Mouse (Mus musculus) kidney, postnatal 14 days (tissue): ENCODE data around the gene Ninl.
A peak's percentile ranks its signal among the peaks of the same experiment; 100 is the strongest.
"Not testable (repeated sequence)": the region's sequence is repeated elsewhere in the genome, so short reads cannot be mapped to it uniquely, and the experiment has no call there.

Experiments
- DNase-seq: peaks from one replicate; pipeline ENCODE4 v3.0.0; 2022; ENCODE audit warnings: mixed read lengths

Gene Ninl

DNA sequence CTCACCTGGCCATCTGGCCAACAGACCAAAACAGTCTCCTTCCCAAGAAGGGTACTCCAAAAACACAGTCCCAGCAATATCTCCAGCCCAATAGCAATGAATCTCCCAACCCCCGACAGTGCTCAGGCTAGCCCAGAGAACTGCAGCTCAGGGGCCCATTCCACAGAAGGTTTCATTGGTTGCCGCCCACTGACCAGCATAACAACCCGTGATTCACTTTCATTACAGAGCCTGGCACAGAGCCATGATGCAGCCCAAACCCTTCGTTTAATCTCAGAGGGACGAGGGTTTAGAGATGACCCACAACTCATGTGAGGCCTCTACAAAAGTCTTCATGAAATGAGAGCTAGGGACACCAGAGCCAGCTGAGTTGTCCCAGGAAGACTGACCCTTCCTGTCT, 90.4 kb downstream of the Ninl start:
- DNase-seq = no peak

DNA sequence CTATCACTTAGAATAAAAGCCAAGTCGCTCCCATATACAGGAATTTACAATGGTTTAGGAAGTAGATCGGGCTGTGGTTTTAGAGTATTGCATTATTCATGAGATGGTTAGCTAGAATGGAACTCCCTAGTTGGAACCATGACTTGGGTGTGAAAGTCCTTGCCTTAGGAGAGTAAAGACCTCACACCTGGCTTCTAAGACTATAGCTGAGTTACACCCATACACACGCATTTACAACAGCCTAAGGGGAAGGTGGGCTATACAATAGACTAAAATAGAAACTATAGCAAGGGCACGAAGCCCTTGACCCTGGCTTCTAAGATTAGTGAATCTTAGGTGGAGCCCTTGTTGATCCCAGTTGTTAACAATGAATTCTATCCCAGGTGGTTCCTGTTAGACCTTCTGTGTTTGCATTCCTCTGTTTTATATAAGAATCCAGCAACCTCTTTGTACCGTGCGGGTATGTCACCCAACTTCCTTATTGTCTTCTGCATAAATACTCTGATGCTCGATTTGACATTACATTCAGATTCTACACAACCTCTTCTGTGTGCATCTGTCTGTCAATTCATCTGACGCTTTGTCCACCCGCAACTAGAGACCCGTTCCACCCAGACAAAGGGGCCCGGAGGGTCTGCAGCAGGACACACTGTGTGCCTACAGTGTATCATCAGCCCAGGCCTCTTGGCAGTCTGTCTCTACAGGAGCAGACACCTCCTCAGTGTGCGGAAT, 91.1 kb downstream of the Ninl start:
- not testable (repeated sequence) for DNase-seq

DNA sequence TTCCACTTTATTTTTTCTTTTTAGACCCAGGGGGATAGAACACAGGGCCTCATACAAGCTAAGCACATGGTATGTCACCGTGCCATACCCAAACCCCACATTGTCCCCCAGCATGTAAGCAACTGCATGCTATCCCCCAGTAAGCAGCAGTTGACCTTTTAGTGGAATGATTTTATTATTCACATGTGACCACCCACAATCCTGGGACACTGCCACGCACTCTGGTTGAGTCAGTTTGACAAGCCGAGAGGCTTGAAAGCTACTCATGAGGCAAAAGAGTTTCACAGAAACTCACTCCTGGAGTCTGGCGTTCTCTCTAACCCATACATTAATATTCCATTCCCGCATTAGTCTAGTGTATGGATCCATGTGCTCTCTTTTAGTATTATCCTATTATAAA, 91.8 kb downstream of the Ninl start:
- DNase-seq = not testable (repeated sequence)

DNA sequence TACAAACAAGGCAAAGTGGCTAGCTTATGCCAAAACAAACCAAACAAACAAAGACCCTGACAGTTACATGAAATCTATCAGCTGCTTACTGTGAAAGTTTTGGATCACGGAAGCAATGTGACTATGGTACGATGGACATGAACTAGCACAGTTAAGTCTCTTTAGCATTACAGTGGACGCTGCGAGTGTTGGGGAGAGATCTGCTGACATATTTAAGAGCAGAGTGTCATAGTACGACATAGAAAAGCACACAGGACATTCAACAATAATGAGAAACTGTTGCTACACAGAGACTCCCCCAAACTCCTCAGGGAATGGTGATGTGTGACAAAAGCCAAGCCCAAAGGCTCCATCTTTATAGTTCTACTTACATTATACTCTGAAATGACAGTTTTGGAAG, 95.2 kb downstream of the Ninl start:
- DNase-seq = no peak

DNA sequence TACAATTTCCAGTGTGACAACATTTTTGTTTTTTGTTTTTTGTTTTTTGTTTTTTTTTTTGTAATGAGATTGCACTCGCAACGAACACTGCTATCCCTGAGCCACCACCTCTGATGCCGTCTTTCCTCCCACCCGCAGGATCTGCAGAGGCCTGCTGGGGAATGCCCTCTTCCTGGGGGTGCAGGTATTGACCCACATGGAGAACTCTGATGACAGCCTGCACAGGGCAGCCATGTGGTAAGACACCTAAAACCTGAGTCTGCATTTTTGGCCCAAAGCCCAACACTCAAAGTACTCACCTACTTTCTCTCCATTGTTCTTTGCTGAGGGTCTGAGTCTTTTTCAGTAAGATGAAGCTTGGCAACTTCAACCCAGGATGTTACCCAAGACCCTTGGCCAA, 104.5 kb downstream of the Ninl start:
- DNase-seq = no peak

DNA sequence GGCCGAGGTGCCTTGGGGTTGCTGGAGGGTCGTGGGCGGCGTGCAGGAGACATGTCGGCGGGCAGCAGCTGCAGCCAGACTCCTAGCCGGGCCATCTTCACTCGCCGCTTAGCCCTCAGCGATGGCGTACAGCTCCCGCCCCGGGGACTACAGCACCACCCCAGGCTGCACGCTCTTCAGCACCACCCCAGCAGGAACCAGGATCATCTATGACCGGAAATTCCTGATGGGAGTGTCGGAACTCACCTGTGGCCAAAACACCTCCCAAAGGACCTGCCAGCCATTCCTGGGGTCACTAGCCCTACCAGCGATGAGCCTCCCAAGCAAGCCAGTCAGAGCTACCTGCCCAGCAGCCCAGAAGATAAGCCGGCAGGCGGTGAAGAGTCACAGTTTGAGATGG, 105.7 kb downstream of the Ninl start:
- no peak for DNase-seq

DNA sequence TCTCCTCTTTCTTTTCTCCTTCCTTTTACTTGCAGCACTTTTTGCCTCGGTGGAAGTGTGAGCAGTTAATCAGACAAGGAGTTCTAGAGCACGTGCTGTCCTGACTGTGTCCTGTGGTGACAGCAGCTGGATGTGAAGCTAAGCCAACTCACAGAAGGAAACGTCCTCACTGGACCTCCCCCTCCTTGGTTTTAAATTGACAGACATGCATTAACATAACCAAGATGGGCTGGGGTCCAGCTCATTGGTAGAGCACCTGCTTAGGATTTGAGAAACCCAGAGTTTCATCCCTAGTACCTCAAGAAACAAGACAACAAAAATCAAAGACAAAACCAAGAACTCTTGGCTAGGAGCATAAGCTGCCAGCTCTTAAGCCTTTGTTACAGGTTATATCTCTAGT, 108.4 kb downstream of the Ninl start:
- no peak for DNase-seq

DNA sequence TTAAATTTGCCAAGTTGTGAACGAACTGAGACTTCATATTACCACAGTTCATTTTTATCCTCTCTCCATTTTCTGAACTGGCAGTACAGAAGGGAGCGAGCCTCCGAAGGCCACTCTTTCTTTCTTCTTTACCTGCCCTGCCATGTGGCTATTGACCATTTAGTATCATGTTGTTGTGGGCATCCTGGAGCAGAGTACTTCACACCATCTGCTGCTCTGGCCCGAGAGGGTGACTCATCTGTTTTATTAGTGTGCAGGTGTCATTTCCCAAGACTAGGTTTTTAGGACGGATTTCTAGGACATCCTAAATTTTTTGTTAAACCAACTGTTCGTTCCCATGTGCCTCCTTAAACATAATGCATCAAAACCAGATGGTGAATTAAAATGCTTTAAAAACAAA, 110.0 kb downstream of the Ninl start:
- no peak for DNase-seq

DNA sequence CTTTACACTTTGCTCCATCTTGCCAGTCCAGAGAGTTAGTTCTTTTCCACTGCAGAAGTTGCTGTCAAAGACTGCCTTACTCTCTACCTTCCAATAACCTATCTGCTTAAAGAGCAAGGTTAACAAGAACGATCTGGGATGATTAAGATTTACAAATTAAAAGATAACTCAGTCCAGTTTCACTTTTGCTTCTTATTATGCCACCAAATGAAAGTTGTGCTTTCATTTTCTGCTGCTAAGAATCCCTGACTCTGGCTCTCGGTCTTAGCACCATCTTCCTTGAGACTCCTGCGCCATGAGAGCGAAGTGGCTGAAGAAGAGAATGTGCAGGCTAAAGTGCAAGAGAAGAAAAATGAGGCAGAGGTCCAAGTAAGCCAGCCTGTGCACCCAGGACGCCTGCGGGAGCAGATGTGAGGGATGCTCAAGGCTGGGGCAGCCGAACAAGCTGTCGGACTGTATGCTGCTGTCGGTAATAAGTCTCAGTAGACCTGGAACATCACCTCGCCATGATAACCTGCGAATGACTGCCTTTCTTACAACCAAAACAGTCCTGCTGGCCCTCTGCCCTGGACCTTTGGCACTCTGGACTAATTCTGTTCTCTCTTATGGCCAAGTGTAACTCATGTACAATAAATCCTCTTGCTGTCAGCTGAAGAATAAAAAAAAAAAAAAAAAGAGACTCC, 112.0 kb downstream of the Ninl start:
- DNase-seq = peak; percentile 12

DNA sequence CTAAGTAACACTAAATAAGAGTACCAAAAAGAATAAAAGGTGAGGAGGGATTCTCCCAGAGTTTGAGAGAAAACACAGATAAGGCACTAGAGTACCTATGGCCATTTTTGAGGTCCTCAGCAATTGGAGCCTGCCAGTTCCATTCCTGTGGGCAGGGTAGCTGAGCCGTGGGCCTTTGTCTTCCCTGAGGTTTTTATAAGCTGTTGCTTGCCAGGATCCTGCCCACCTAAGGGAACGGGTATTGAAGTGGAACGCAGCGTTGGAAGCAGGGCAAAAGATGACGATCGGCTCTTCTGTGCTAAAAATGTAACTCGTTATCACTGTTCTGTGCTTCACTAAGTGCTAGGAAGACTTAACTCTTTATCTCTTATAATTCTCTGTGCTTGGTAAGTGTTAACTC, 115.7 kb downstream of the Ninl start:
- DNase-seq = no peak

DNA sequence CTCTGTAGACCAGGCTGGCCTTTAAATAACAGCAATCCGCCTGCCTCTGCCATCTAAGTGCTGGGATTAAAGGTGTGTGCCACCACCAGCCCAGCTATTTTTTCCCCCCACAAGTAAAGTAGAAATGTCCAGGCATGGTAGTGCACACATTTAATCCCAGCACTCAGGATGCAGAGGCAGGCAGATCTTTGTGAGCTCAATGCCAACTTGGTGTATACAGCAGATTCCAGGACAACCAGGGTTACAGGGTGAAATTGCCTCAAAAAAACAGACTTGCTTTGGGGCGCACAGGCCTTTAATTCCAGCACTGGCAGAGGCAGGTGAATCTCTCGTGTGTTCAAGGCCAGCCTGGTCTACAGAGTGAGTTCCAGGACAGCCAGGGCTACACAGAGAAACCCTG, 116.2 kb downstream of the Ninl start:
- DNase-seq = no peak

DNA sequence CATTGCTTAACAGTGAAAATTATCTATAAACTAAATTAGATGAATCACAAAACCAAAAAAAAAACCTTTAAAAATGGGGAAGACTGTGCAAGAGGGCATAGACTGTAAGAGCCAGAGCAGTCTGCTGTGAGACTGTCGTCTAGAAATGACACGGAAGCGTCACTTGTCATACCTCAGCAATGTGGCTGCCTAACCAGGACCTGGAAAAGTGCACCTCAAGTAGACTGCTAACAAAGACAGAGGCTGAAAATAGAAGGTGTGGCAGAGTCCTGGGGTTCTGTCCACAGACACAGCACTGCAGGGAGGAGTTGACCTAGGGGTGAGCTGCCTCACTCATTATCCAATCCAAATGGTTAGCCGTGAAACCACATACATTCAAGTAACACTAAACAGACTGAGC, 117.0 kb downstream of the Ninl start:
- no peak for DNase-seq

DNA sequence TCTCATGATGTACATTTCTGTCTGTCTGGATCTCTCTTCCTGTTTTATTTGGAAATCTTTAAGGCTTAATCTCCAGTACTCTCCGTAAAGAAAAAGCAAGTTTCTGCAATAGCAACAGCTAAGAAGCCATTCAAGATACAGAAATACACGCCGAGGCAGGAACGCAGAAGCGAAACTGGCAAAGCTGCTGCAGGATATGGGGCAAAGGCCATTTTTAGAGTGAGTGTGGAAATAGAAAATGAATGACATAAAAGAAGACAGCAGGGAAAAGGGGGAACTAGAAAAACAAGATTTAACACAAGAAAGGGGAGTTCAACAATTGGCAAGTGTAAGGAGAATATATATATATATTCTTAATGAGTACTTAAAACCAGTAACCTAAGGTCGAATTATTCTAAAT, 117.5 kb downstream of the Ninl start:
- DNase-seq = no peak

DNA sequence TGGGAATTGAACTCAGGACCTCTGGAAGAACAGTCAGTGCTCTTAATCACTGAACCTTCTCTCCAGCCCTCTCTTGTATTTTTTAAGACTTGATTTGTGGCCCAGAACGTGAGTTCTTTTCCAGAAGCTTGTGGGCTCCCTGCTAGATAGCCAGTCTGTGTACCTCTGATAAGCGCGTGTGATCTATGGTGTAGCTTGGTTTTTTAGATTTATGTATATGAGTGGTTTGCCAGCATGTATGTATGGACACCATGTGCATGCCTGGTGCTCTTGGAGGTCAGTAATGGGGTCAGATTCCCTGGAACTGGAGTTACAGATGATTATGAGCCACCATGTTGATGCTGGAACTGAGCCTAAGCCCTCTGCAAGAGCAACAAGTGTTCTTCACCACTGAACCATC, 118.6 kb downstream of the Ninl start:
- DNase-seq = no peak

DNA sequence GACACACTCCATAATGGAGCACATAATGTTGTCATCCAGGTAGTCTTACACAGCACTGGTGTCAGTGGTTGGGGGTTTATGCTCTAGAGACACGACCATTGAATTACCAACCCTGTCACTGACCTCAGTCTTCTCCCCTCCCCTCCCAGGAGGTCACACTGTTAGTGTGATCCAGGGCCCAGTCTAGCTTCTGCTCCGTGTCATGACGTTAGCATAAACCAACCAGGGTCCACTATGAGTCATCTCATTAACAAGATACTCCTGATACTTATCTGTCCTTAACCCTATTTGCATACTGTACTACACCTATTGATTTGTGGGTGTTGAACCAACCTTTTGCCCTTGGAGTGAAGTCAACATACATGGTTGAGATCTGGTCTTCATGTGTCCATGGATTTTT, 120.5 kb downstream of the Ninl start:
- DNase-seq = no peak

DNA sequence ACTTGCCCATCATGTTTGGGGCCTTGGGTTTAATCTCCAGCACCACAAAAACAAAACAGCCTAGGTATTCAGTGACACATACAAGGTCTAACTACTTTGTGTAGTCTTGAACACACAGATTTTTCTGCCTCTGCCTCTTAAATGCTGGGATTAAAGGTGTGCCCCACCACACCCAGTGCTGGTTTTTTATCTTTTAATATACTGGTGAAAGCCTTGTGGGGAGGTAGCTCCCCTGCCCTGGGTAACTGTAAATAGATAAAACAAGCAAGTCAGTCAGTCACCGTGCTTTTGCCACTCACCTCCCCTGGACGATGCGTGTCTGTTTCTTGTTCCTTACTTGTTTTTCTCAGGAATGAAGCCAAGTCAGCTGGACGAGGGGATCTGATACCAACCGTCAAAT, 123.4 kb downstream of the Ninl start:
- DNase-seq = no peak

DNA sequence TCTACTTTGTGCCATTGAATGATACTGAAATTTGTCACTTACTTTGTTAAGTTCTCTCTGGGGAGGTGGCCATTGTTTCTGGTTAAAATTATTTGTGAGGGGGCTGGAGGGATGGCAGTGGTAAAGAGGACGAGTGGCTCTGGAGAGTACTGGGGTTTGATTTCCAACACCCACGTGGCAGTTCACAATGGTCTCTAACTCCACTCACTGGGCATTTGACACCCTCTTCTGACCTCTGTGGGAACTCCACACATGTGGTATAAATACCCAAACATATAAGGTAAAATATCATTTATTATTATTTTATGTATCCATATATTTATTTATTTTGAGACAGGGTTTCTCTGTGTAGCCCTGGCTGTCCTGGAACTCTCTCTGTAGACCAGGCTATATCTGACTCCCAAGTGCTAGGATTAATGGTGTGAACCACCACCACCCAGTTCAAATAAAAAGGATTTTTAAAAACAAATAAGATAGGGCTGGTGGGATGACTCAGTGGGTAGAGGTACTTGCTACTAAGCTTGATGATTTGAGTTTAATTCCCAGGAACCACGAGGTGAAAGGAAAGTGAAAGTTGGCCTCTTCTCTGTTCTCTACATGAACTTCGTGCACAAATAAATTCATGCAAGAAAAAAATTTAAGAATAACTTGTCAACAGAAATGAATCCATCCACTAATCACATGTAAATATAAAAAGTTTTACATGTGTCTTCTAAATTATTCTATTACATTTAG, 124.2 kb downstream of the Ninl start:
- DNase-seq = no peak

DNA sequence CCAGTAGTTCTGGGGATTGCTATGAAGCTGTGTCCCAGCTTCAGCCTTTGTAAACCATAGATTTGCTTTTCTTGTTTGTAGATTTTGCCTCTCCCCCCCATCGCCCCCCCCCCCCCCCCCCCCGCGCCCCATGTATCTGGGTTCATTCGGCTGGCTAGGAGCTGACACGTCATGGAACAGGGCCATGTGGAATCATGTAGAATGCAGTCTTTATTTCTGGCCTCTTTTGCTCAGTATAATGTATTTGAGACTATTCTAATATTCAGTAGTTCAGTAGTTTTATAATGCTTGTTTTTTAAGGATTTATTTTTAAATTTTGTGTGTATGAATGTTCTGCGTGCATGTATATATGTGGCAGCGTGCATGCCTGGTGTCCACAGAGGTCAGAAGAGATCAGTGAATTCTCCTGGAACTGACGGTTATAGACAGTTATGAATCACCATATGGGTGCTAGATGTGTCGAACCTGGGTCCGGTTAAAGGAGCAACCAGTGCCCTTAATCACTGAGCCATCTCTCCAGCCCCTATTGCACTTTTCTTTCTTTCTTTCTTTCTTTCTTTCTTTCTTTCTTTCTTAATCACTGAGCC, 128.8 kb downstream of the Ninl start:
- DNase-seq = no peak

DNA sequence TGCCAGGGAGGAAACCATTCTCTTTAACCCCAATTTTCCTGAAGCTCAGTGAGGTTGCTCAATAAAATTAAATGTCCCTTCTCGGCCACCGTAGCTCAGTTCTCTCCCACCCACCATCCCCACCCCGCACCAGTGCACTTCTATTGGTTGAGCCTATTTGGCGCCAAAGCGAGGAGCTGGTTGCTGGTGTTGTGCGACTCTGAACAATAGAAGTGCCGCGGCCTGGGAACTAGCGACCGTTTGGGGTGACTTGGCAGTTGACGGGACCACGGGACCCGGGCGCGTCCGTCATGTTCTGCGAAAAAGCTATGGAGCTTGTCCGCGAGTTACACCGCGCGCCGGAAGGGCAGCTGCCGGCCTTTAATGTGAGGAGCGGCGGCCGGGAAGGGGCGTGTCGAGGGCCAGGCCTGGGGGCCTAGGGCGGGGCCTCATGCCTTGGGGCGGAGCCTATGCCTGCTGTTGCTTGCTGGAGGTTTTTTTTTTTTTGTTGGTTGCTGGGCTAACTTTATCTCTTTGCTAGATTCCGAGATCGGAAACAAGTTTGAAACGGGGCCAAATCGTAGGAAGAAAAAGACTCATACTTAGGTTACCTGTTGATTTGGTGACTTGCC, 129.6 kb downstream of the Ninl start:
- DNase-seq = peak; percentile 97

DNA sequence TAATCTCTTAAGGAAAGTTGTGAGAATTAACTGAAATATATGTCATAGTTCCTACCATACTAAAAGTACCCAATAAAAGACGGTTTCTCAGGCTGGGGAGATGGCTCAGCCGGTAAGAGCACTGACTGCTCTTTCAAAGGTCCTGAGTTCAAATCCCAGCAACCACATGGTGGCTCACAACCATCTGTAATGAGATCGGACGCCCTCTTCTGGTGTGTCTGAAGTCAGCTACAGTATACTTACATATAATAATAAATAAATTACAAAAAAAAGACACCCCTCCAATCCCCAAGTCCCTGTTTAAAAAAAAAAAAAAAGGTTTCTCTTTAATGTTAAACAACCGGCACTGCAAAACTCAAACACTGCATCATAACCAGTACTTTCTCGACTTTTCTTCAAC, 130.3 kb downstream of the Ninl start:
- not testable (repeated sequence) for DNase-seq

DNA sequence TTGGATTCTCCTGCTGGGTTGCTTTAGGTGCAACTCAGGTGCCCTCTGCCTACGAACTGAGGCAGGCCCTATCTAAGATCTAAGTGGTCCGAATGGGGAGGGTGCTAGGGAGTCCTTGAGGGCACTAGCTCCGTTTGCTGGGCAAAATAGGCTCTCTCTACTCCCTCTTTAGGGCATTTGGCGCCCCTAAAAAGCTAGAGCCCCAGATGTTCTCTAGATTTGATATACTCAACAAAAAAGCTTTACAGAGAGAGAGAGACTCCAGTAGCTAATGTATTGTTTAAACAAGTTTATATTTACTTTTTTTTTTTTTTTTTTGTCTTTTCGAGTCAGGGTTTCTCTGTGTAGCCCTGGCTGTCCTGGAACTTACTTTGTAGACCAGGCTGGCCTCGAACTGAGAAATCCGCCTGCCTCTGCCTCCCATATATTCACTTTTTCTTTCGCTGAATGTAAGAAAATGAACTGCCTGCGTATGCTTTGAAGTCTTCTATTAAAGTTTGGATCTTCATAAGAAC, 134.2 kb downstream of the Ninl start, which contains the start of gene Gins1:
Gene Gins1, plus strand, starts transcription at position 465 of the 515 bp plus-strand sequence.
- DNase-seq = no peak

DNA sequence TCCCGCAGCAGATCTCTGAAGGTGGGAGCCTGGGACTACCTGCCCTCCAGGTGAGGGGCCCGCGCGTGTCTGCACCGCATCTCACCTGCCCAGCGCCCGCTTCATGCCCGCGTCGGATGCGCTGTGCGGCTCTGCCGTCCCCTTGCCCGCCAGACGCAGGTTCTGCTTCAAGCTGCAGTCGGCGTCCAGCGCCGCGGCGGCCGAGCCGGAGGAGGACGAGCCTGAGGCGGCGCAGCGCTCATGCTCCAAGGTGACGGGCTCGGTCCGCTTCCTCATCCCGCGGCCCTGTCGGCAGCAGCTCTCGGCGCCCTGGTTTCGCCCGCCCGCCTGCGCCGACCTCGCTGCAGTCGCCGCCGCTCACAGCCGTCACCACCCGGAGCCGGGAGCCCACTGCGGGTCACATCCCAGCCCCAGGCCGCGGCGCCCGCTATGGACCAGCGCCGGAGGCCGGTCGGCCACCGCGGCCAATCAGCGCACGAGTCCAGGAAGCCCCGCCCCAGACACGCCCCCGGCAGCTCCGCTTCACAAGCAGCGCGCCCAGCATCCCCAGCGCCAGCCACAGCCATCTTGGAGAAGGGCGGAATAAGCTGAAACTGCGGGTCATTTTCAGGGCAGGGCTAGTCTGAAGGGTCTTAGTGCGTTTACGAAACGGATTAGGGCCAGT, 134.8 kb downstream of the Ninl start, which contains the start of gene Abhd12:
Gene Abhd12, minus strand, starts transcription at position 470 of the 664 bp plus-strand sequence.
- peak; percentile 99 for DNase-seq
